Mouse (Mus musculus) c-Kit-negative CD71-positive TER-119-positive erythroid progenitor cells, embryonic 14.5 days (primary cell): ENCODE data around the gene Tspan14.

Experiments
- DNase-seq: peaks from one replicate; pipeline ENCODE4 v3.0.0-alpha.2; 2013; ENCODE audit warnings: low read depth, low spot score

Gene Tspan14

GRCm38 (mm10) chr14:40885752-40886151 is 80.9 kb downstream of the Tspan14 start:
- DNase-seq: no peak

- no peak for DNase-seq
Observed at GRCm38 (mm10) chr14:40885225-40885624, 81.4 kb downstream of the Tspan14 start.

GRCm38 (mm10) chr14:40874565-40874964 is 92.0 kb downstream of the Tspan14 start:
- DNase-seq: no peak

GRCm38 (mm10) chr14:40873961-40874360 is 92.6 kb downstream of the Tspan14 start:
- no peak for DNase-seq

- DNase-seq: no peak
Observed at GRCm38 (mm10) chr14:40870598-40870997, 96.0 kb downstream of the Tspan14 start.

GRCm38 (mm10) chr14:40864811-40865514 is 101.6 kb downstream of the Tspan14 start:
- DNase-seq: no peak

GRCm38 (mm10) chr14:40863659-40864058 is 102.9 kb downstream of the Tspan14 start:
- DNase-seq: no peak

- DNase-seq: no peak
Observed at GRCm38 (mm10) chr14:40863022-40863421, 103.6 kb downstream of the Tspan14 start.
